Mouse (Mus musculus): Measurements from ENCODE around the gene Mmrn1. TPM values are rescaled to one million over a fixed set of nuclear protein-coding genes. Genes with fewer than 3 reads are reported as not detected.
"Not testable (repeated sequence)": the region's sequence is repeated elsewhere in the genome, so short reads cannot be mapped to it uniquely, and the experiment has no call there.

The Mmrn1 gene
- polyA plus RNA-seq (2012; rRNA removed) = 1.2 and 1.4 TPM in 2 replicates

GRCm38 (mm10) chr6:60924676-60925075 is at the start of gene Mmrn1:
Gene Mmrn1 (plus strand): TSS chr6:60924976.
- H3K4me3 ChIP-seq (ENCODE audit: extremely low read depth, insufficient read depth, insufficient read length); H3K27me3 ChIP-seq (ENCODE audit: control insufficient read depth, insufficient read depth, low read length); DNase-seq (ENCODE audit: low read depth in 1 of 2, low spot score in 2 of 2); H3K4me1 ChIP-seq (ENCODE audit: control insufficient read depth, insufficient read depth, insufficient read length); H3K27ac ChIP-seq (ENCODE audit: insufficient read depth, low read length); H3K36me3 ChIP-seq (ENCODE audit: control insufficient read depth, insufficient read depth, low read length): not testable (repeated sequence)
- 96% methylated on average over 20 of the region's 20 CpGs for WGBS

- DNase-seq (ENCODE audit: low read depth in 1 of 2, low spot score in 2 of 2) = no peak
- H3K27ac ChIP-seq (ENCODE audit: insufficient read depth, low read length) = no peak overlapping the region
- TF ChIP-seq CTCF (IDR thresholded peaks at IDR 0.05; ENCODE audit: extremely low read depth, insufficient read depth, insufficient read length, insufficient replicate concordance) = no peak
- TF ChIP-seq POLR2A (IDR thresholded peaks at IDR 0.05; ENCODE audit: low read depth, low read length) = no peak
Measured at GRCm38 (mm10) chr6:60880362-60880761, 44.4 kb upstream of the Mmrn1 start.

GRCm38 (mm10) chr6:60881534-60881933 is 43.2 kb upstream of the Mmrn1 start:
- H3K27me3 ChIP-seq (ENCODE audit: control insufficient read depth, insufficient read depth, low read length) = no peaks in the 10 kb centered on the region
- DNase-seq (ENCODE audit: low read depth in 1 of 2, low spot score in 2 of 2) = no peak
- no peak overlapping the region for H3K4me3 ChIP-seq (ENCODE audit: extremely low read depth, insufficient read depth, insufficient read length)
- TF ChIP-seq POLR2A (IDR thresholded peaks at IDR 0.05; ENCODE audit: low read depth, low read length) (no peak), CTCF (IDR thresholded peaks at IDR 0.05; ENCODE audit: extremely low read depth, insufficient read depth, insufficient read length, insufficient replicate concordance) (no peak)
- 57% methylated on average over 2 of the region's 2 CpGs for WGBS
- no peak overlapping the region for H3K27ac ChIP-seq (ENCODE audit: insufficient read depth, low read length)
- no peaks in the 10 kb centered on the region for H3K36me3 ChIP-seq (ENCODE audit: control insufficient read depth, insufficient read depth, low read length)
- H3K4me1 ChIP-seq (ENCODE audit: control insufficient read depth, insufficient read depth, insufficient read length) = no peaks in the 10 kb centered on the region

More at GRCm38 (mm10) chr6:60880362-60880761, 44.4 kb upstream of the Mmrn1 start:
- Histone ChIP-seq H3K4me3 (ENCODE audit: extremely low read depth, insufficient read depth, insufficient read length) (no peak overlapping the region), H3K4me1 (ENCODE audit: control insufficient read depth, insufficient read depth, insufficient read length) (no peaks in the 10 kb centered on the region), H3K36me3 (ENCODE audit: control insufficient read depth, insufficient read depth, low read length) (no peaks in the 10 kb centered on the region), H3K27me3 (ENCODE audit: control insufficient read depth, insufficient read depth, low read length) (no peaks in the 10 kb centered on the region)
- WGBS = 87% methylated on average over 7 of the region's 7 CpGs

GRCm38 (mm10) chr6:60907272-60907671 is 17.5 kb upstream of the Mmrn1 start:
- TF ChIP-seq CTCF (IDR thresholded peaks at IDR 0.05; ENCODE audit: extremely low read depth, insufficient read depth, insufficient read length, insufficient replicate concordance) (no peak), POLR2A (IDR thresholded peaks at IDR 0.05; ENCODE audit: low read depth, low read length) (no peak)
- no peak for DNase-seq (ENCODE audit: low read depth in 1 of 2, low spot score in 2 of 2)
- Histone ChIP-seq H3K27me3 (ENCODE audit: control insufficient read depth, insufficient read depth, low read length) (no peaks in the 10 kb centered on the region), H3K27ac (ENCODE audit: insufficient read depth, low read length) (no peak overlapping the region), H3K36me3 (ENCODE audit: control insufficient read depth, insufficient read depth, low read length) (no peaks in the 10 kb centered on the region), H3K4me3 (ENCODE audit: extremely low read depth, insufficient read depth, insufficient read length) (no peak overlapping the region), H3K4me1 (ENCODE audit: control insufficient read depth, insufficient read depth, insufficient read length) (no peaks in the 10 kb centered on the region)
- WGBS = 79% methylated on average over 2 of the region's 2 CpGs

GRCm38 (mm10) chr6:60931364-60931763 is 6.6 kb downstream of the Mmrn1 start:
- DNase-seq (ENCODE audit: low read depth in 1 of 2, low spot score in 2 of 2) = no peak
- no peaks in the 10 kb centered on the region for H3K4me1 ChIP-seq (ENCODE audit: control insufficient read depth, insufficient read depth, insufficient read length)

GRCm38 (mm10) chr6:60934835-60935234 is 10.1 kb downstream of the Mmrn1 start:
- Histone ChIP-seq H3K36me3 (ENCODE audit: control insufficient read depth, insufficient read depth, low read length) (no peaks in the 10 kb centered on the region), H3K27me3 (ENCODE audit: control insufficient read depth, insufficient read depth, low read length) (no peaks in the 10 kb centered on the region), H3K4me3 (ENCODE audit: extremely low read depth, insufficient read depth, insufficient read length) (no peak overlapping the region), H3K4me1 (ENCODE audit: control insufficient read depth, insufficient read depth, insufficient read length) (no peaks in the 10 kb centered on the region), H3K27ac (ENCODE audit: insufficient read depth, low read length) (no peak overlapping the region)
- no peak for DNase-seq (ENCODE audit: low read depth in 1 of 2, low spot score in 2 of 2)
- 81% methylated on average over 4 of the region's 4 CpGs for WGBS
- TF ChIP-seq POLR2A (IDR thresholded peaks at IDR 0.05; ENCODE audit: low read depth, low read length) (no peak), CTCF (IDR thresholded peaks at IDR 0.05; ENCODE audit: extremely low read depth, insufficient read depth, insufficient read length, insufficient replicate concordance) (no peak)

More at GRCm38 (mm10) chr6:60931364-60931763, 6.6 kb downstream of the Mmrn1 start:
- no peak for TF ChIP-seq POLR2A (IDR thresholded peaks at IDR 0.05; ENCODE audit: low read depth, low read length)
- no peak for TF ChIP-seq CTCF (IDR thresholded peaks at IDR 0.05; ENCODE audit: extremely low read depth, insufficient read depth, insufficient read length, insufficient replicate concordance)
- Histone ChIP-seq H3K27me3 (ENCODE audit: control insufficient read depth, insufficient read depth, low read length) (no peaks in the 10 kb centered on the region), H3K4me3 (ENCODE audit: extremely low read depth, insufficient read depth, insufficient read length) (no peak overlapping the region), H3K36me3 (ENCODE audit: control insufficient read depth, insufficient read depth, low read length) (no peaks in the 10 kb centered on the region), H3K27ac (ENCODE audit: insufficient read depth, low read length) (no peak overlapping the region)

GRCm38 (mm10) chr6:60935448-60936130 is 10.8 kb downstream of the Mmrn1 start:
- DNase-seq (ENCODE audit: low read depth in 1 of 2, low spot score in 2 of 2) = no peak
- WGBS = 58% methylated on average over 4 of the region's 4 CpGs
- Histone ChIP-seq H3K27ac (ENCODE audit: insufficient read depth, low read length) (no peak overlapping the region), H3K4me1 (ENCODE audit: control insufficient read depth, insufficient read depth, insufficient read length) (no peaks in the 10 kb centered on the region), H3K36me3 (ENCODE audit: control insufficient read depth, insufficient read depth, low read length) (no peaks in the 10 kb centered on the region), H3K27me3 (ENCODE audit: control insufficient read depth, insufficient read depth, low read length) (no peaks in the 10 kb centered on the region), H3K4me3 (ENCODE audit: extremely low read depth, insufficient read depth, insufficient read length) (no peak overlapping the region)
- TF ChIP-seq CTCF (IDR thresholded peaks at IDR 0.05; ENCODE audit: extremely low read depth, insufficient read depth, insufficient read length, insufficient replicate concordance) = no peak
- no peak for TF ChIP-seq POLR2A (IDR thresholded peaks at IDR 0.05; ENCODE audit: low read depth, low read length)

Measured in spleen, adult 2 months (tissue).